Mouse (Mus musculus) heart, adult 2 months (tissue): ENCODE data around the gene Krt28.

Experiments used
- EP300 ChIP-seq: fragments of 200-500 bp; IDR thresholded peaks from 2 replicates; pipeline ENCODE4 v1.6.1; 2011; ENCODE audit warnings: low read depth, low read length, control low read depth; ENCODE audit not compliant: insufficient read depth
- POLR2A ChIP-seq: fragments of 200-500 bp; IDR thresholded peaks from 2 replicates; pipeline ENCODE4 v1.6.1; 2011; ENCODE audit warnings: mild to moderate bottlenecking, low read depth, low read length, control low read depth; ENCODE audit not compliant: insufficient read depth

DNA sequence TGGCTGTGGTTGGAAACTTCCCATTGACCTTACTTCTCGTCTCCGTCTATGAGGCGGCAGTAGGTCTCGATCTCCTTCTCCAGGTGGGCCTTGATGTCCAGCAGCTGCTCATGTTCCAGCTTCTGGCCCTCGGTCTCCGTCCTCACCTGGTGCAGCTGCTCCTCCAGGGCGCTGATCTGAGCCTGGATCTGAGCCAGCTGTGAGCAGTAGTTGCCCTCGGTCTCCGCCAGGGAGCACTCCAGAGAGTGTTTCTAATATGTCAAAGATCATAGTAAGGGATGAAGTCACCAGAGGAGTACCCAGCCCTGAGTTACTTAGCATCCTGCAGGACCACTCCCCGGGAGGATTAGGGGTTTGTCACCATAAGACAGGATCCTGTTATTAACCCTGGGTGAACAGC, 7.9 kb downstream of the Krt28 start:
- TF ChIP-seq POLR2A (no peak), EP300 (no peak)
